Mouse (Mus musculus) stomach, embryonic 15.5 days (tissue): ENCODE data around the gene Fbxl7. TPM values are rescaled to one million over a fixed set of nuclear protein-coding genes. Genes with fewer than 3 reads are reported as not detected.

Experiments used
- ATAC-seq: fragments of 200-750 bp; cut with Nextera tagmentation; 2 replicates; pipeline ENCODE4 v1.8.0; 2017; ENCODE audit warnings: low read depth, moderate number of reproducible peaks, moderate TSS enrichment; ENCODE audit not compliant: insufficient read depth, low FRiP score
- H3K27ac ChIP-seq: fragments of 300-500 bp; sonication (generic); 2 replicates; pipeline ENCODE4 v1.5.1; 2015; ENCODE audit warnings: mild to moderate bottlenecking, inconsistent platforms
- H3K27me3 ChIP-seq: fragments of 300-500 bp; sonication (generic); replicated peaks from 2 replicates; pipeline ENCODE4 v1.6.1; 2015; ENCODE audit warnings: inconsistent platforms
- H3K36me3 ChIP-seq: fragments of 300-500 bp; sonication (generic); 2 replicates; pipeline ENCODE4 v1.6.1; 2015; ENCODE audit warnings: inconsistent platforms
- H3K4me1 ChIP-seq: fragments of 300-500 bp; sonication (generic); 2 replicates; pipeline ENCODE4 v1.6.1; 2015; ENCODE audit warnings: inconsistent platforms
- H3K4me2 ChIP-seq: fragments of 300-500 bp; sonication (generic); 2 replicates; pipeline ENCODE4 v1.6.1; 2015; ENCODE audit warnings: mild to moderate bottlenecking, inconsistent platforms
- H3K4me3 ChIP-seq: fragments of 300-500 bp; sonication (generic); replicated peaks from 2 replicates; pipeline ENCODE4 v1.5.1; 2015; ENCODE audit warnings: inconsistent platforms
- H3K9ac ChIP-seq: fragments of 300-500 bp; sonication (generic); 2 replicates; pipeline ENCODE4 v1.6.1; 2015; ENCODE audit warnings: inconsistent platforms
- H3K9me3 ChIP-seq: fragments of 300-500 bp; sonication (generic); 2 replicates; pipeline ENCODE4 v1.6.1; 2016; ENCODE audit warnings: inconsistent platforms
- WGBS: fragments of 180-500 bp; shearing (Covaris S2); methylation state at CpG from one replicate; pipeline ENCODE4 v1.1.7; 2015; 5-methylcytosine and 5-hydroxymethylcytosine counted together
- polyA plus RNA-seq: library from polyadenylated mRNA; unstranded; fragments of >200 nt; fragmentation: Nextera tagmentation; extraction: Ambion mirVana; gene quantifications from 2 replicates; pipeline ENCODE4 v1.2.1, GENCODE M21; 2015

Gene Fbxl7
- polyA plus RNA-seq, 1 experiment from 2014 or later = 14.4 TPM

GRCm38 (mm10) chr15:26872234-26872633 is 23.1 kb downstream of the Fbxl7 start:
- no peaks in the 10 kb centered on the region for H3K27me3 ChIP-seq
- 87% methylated on average over 1 of the region's 1 CpGs for WGBS
- H3K4me3 ChIP-seq = no peak overlapping the region
- H3K4me2 ChIP-seq = no peak overlapping the region
- no peaks in the 10 kb centered on the region for H3K36me3 ChIP-seq
- peaks cover 9% of the 10 kb centered on the region; the same call in 1 of the 2 replicates for H3K4me1 ChIP-seq
- H3K27ac ChIP-seq = no peak overlapping the region
- no peaks in the 10 kb centered on the region for H3K9me3 ChIP-seq
- H3K9ac ChIP-seq = no peak overlapping the region
- no peak for ATAC-seq

GRCm38 (mm10) chr15:26869197-26869596 is 26.2 kb downstream of the Fbxl7 start:
- Histone ChIP-seq H3K9ac (no peak overlapping the region), H3K27ac (no peak overlapping the region), H3K9me3 (no peaks in the 10 kb centered on the region), H3K27me3 (no peaks in the 10 kb centered on the region), H3K36me3 (no peaks in the 10 kb centered on the region), H3K4me1 (no peaks in the 10 kb centered on the region), H3K4me2 (no peak overlapping the region), H3K4me3 (no peak overlapping the region)
- no peak for ATAC-seq
- WGBS = 70% methylated on average over 3 of the region's 3 CpGs

DNA sequence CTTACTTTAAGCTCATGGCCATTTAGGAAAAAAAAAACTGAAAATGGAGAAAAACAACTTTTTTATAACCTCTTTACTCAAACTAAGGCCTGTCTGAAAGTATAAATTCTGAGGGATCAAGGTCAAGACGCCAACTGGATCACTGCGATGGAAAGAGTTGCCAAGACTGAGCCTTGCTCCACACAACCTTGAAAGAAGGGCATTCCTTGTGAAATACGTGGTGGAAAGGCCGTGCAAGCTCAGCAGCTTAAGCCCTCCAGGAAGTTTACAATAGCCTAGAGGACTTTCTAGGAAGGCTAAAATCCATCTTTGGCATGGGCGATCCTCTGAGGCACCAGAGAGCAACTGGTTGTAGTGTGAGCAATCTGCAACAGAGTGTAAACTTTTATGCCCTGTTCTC is 27.9 kb downstream of the Fbxl7 start:
- H3K36me3 ChIP-seq = no peaks in the 10 kb centered on the region
- H3K4me3 ChIP-seq = no peak overlapping the region
- WGBS = 60% methylated on average over 5 of the region's 5 CpGs
- H3K27ac ChIP-seq = no peak overlapping the region
- H3K9ac ChIP-seq = no peak overlapping the region
- H3K4me1 ChIP-seq = no peaks in the 10 kb centered on the region
- H3K9me3 ChIP-seq = no peaks in the 10 kb centered on the region
- no peak for ATAC-seq
- H3K4me2 ChIP-seq = no peak overlapping the region
- H3K27me3 ChIP-seq = no peaks in the 10 kb centered on the region

GRCm38 (mm10) chr15:26862173-26862572 is 33.2 kb downstream of the Fbxl7 start:
- Histone ChIP-seq H3K4me3 (no peak overlapping the region), H3K27ac (no peak overlapping the region), H3K9ac (no peak overlapping the region), H3K4me2 (no peak overlapping the region), H3K9me3 (no peaks in the 10 kb centered on the region), H3K27me3 (no peaks in the 10 kb centered on the region), H3K36me3 (no peaks in the 10 kb centered on the region), H3K4me1 (no peaks in the 10 kb centered on the region)
- no peak for ATAC-seq
- WGBS = 68% methylated on average over 2 of the region's 2 CpGs

DNA sequence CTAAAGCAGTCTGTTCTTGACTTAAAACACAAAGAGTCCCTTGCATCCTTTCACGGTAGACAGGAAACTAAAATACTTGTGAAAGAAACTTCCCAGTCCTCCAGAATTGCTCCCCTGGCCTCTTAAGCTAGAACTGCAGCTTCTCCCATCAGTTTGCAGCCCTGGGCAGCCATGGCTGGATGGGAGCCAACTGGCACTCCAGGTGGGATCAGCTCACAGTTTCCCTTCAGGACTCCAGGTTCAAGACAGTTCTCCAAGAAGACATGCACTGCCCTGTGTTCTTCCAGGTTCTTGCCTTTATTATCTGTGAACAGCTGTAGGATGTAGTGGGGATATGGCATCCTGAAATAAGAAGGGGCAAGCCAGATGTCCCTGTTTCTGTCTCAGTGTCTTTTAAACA is 45.8 kb downstream of the Fbxl7 start:
- ATAC-seq = no peak
- Histone ChIP-seq H3K27ac (no peak overlapping the region), H3K4me2 (no peak overlapping the region), H3K9me3 (no peaks in the 10 kb centered on the region), H3K27me3 (no peaks in the 10 kb centered on the region), H3K4me3 (no peak overlapping the region), H3K9ac (no peak overlapping the region), H3K4me1 (no peaks in the 10 kb centered on the region), H3K36me3 (no peaks in the 10 kb centered on the region)
- WGBS = 32% methylated on average over 1 of the region's 1 CpGs

- no peak overlapping the region for H3K27ac ChIP-seq
- ATAC-seq = no peak
- no peaks in the 10 kb centered on the region for H3K36me3 ChIP-seq
- no peak overlapping the region for H3K9ac ChIP-seq
- no peak overlapping the region for H3K4me2 ChIP-seq
- H3K4me1 ChIP-seq = no peaks in the 10 kb centered on the region
- H3K27me3 ChIP-seq = no peaks in the 10 kb centered on the region
- WGBS = 81% methylated on average over 6 of the region's 6 CpGs
- H3K9me3 ChIP-seq = no peaks in the 10 kb centered on the region
- H3K4me3 ChIP-seq = no peak overlapping the region
Observed at GRCm38 (mm10) chr15:26842216-26842615, 53.2 kb downstream of the Fbxl7 start.

- H3K27me3 ChIP-seq = no peaks in the 10 kb centered on the region
- no peak overlapping the region for H3K4me3 ChIP-seq
- H3K9ac ChIP-seq = no peak overlapping the region
- no peaks in the 10 kb centered on the region for H3K9me3 ChIP-seq
- H3K36me3 ChIP-seq = no peaks in the 10 kb centered on the region
- no peak for ATAC-seq
- H3K27ac ChIP-seq = no peak overlapping the region
- WGBS = 89% methylated on average over 1 of the region's 1 CpGs
- H3K4me2 ChIP-seq = no peak overlapping the region
- H3K4me1 ChIP-seq = no peaks in the 10 kb centered on the region
Observed at GRCm38 (mm10) chr15:26838386-26838785, 57.0 kb downstream of the Fbxl7 start.

- no peaks in the 10 kb centered on the region for H3K9me3 ChIP-seq
- no peak for ATAC-seq
- no peak overlapping the region for H3K27ac ChIP-seq
- no peaks in the 10 kb centered on the region for H3K4me1 ChIP-seq
- no peak overlapping the region for H3K4me2 ChIP-seq
- no peak overlapping the region for H3K9ac ChIP-seq
- H3K36me3 ChIP-seq = no peaks in the 10 kb centered on the region
- 60% methylated on average over 3 of the region's 3 CpGs for WGBS
- H3K27me3 ChIP-seq = no peaks in the 10 kb centered on the region
- no peak overlapping the region for H3K4me3 ChIP-seq
Observed at GRCm38 (mm10) chr15:26837200-26837599, 58.2 kb downstream of the Fbxl7 start.

DNA sequence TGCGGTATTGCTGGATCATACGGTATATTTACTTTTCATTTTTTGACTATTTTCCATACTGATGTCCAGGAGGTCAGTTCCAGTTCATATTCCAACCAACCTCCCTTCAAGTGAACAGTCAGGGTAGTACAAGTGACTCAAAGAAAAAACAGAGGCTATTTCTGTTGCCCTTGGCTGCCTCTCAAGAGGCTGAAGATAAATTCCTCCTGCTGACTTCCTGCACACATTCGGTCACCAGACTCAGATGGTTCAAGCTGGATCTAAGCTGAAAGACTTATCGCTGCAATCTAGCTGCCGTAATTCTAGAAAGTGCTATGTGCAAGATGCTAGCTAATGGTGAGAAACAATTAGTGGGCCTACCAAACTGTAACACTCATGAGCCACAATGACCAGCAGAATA is 61.0 kb downstream of the Fbxl7 start:
- Histone ChIP-seq H3K4me2 (no peak overlapping the region), H3K9ac (no peak overlapping the region), H3K4me3 (no peak overlapping the region), H3K27ac (no peak overlapping the region), H3K4me1 (no peaks in the 10 kb centered on the region), H3K27me3 (no peaks in the 10 kb centered on the region), H3K9me3 (no peaks in the 10 kb centered on the region), H3K36me3 (no peaks in the 10 kb centered on the region)
- WGBS = 75% methylated on average over 5 of the region's 5 CpGs
- ATAC-seq = no peak

GRCm38 (mm10) chr15:26831141-26831540 is 64.2 kb downstream of the Fbxl7 start:
- ATAC-seq = no peak
- no peak overlapping the region for H3K27ac ChIP-seq
- H3K4me2 ChIP-seq = no peak overlapping the region
- no peaks in the 10 kb centered on the region for H3K9me3 ChIP-seq
- no peaks in the 10 kb centered on the region for H3K4me1 ChIP-seq
- no peaks in the 10 kb centered on the region for H3K36me3 ChIP-seq
- H3K4me3 ChIP-seq = no peak overlapping the region
- no peaks in the 10 kb centered on the region for H3K27me3 ChIP-seq
- 88% methylated on average over 4 of the region's 4 CpGs for WGBS
- H3K9ac ChIP-seq = no peak overlapping the region

DNA sequence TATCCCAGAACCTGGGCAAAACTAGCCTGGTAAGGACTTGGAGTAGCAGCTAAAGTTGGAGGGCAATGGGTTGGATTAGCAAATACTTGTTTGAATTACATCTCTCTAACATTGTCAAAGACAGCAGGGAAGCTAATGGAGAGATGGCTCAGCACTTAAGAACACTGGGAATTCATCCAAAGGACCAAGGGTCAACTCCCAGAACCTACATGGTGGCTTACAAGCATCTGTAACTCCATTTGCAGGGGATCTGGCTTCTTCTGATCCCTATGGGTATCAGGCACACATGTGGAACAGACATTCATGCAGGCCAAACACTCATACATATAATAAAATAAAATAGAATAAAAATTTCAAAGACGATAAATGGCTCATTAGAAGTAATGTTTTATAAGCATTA is 78.4 kb downstream of the Fbxl7 start:
- no peak overlapping the region for H3K27ac ChIP-seq
- no peak overlapping the region for H3K9ac ChIP-seq
- 0 out of 2 replicates have a peak, but pooled peaks cover 3% of the 10 kb centered on the region for H3K4me1 ChIP-seq
- H3K36me3 ChIP-seq = no peaks in the 10 kb centered on the region
- H3K4me2 ChIP-seq = no peak overlapping the region
- no peak overlapping the region for H3K4me3 ChIP-seq
- no peaks in the 10 kb centered on the region for H3K9me3 ChIP-seq
- no peak for ATAC-seq
- H3K27me3 ChIP-seq = no peaks in the 10 kb centered on the region
- 73% methylated on average over 1 of the region's 1 CpGs for WGBS

- 59% methylated on average over 3 of the region's 3 CpGs for WGBS
- no peak for ATAC-seq
Observed at GRCm38 (mm10) chr15:26812856-26813255, 82.5 kb downstream of the Fbxl7 start.

GRCm38 (mm10) chr15:26809569-26809968 is 85.8 kb downstream of the Fbxl7 start:
- ATAC-seq = no peak
- Histone ChIP-seq H3K27ac (no peak overlapping the region), H3K4me2 (no peak overlapping the region), H3K4me1 (0 out of 2 replicates have a peak, but pooled peaks cover 3% of the 10 kb centered on the region), H3K4me3 (no peak overlapping the region), H3K9ac (no peak overlapping the region), H3K9me3 (no peaks in the 10 kb centered on the region), H3K27me3 (no peaks in the 10 kb centered on the region), H3K36me3 (no peaks in the 10 kb centered on the region)
- 72% methylated on average over 3 of the region's 3 CpGs for WGBS

More at GRCm38 (mm10) chr15:26812856-26813255, 82.5 kb downstream of the Fbxl7 start:
- H3K27ac ChIP-seq = no peak overlapping the region
- H3K4me2 ChIP-seq = no peak overlapping the region
- no peak overlapping the region for H3K9ac ChIP-seq
- H3K27me3 ChIP-seq = no peaks in the 10 kb centered on the region
- no peaks in the 10 kb centered on the region for H3K9me3 ChIP-seq
- 0 out of 2 replicates have a peak, but pooled peaks cover 3% of the 10 kb centered on the region for H3K4me1 ChIP-seq
- no peaks in the 10 kb centered on the region for H3K36me3 ChIP-seq
- H3K4me3 ChIP-seq = no peak overlapping the region
